In genomic region chr15:97970299-97970698, GRCm38 (mm10) we compare ENCODE assay signal across 8 mouse cellular contexts. TPM values are rescaled to one million over a fixed set of nuclear protein-coding genes. Genes with fewer than 3 reads are reported as not detected.
DNase-seq lines count a peak whose midpoint lies in the region; ATAC-seq lines count a peak whose summit lies in the region.

No protein-coding gene starts in this region.

- H3K4me3 ChIP-seq in liver, embryonic 12.5 days, result no peak overlapping the region
- H3K4me3 ChIP-seq in heart, embryonic 10.5 days, result no peak overlapping the region

- no peak overlapping the region for H3K4me2 ChIP-seq in liver, embryonic 12.5 days

- no peak for ATAC-seq in liver, embryonic 12.5 days

- no peaks in the 10 kb centered on the region for H3K36me3 ChIP-seq in liver, embryonic 12.5 days
- no peaks in the 10 kb centered on the region for H3K36me3 ChIP-seq in heart, embryonic 10.5 days

- peaks cover 12% of the 10 kb centered on the region; the same call in 1 of the 2 replicates for H3K27me3 ChIP-seq in liver, embryonic 12.5 days (replicated peaks)
- H3K27me3 ChIP-seq in heart, embryonic 10.5 days (ENCODE audit: insufficient read depth, poor library complexity, severe bottlenecking), result peaks cover 1% of the 10 kb centered on the region; the same call in 1 of the 2 replicates

- no peak overlapping the region for H3K27ac ChIP-seq in liver, embryonic 12.5 days
- H3K27ac ChIP-seq in heart, embryonic 10.5 days, result no peak overlapping the region

- no peaks in the 10 kb centered on the region for H3K9me3 ChIP-seq in liver, embryonic 12.5 days (replicated peaks)
- H3K9me3 ChIP-seq in heart, embryonic 10.5 days, result no peaks in the 10 kb centered on the region

- peaks cover 3% of the 10 kb centered on the region; the same call in 1 of the 2 replicates for H3K4me1 ChIP-seq in liver, embryonic 12.5 days
- H3K4me1 ChIP-seq in heart, embryonic 10.5 days, result peaks cover 33% of the 10 kb centered on the region

- 42% methylated on average over 6 of the region's 6 CpGs for WGBS in liver, embryonic 12.5 days (ENCODE audit: insufficient replicate concordance)
- 39% methylated on average over 6 of the region's 6 CpGs for WGBS in heart, embryonic 10.5 days

- no peak overlapping the region for H3K9ac ChIP-seq in liver, embryonic 12.5 days

- DNase-seq in adrenal gland, postnatal 36 days, result peak; percentile 20 to 52
- no peak for DNase-seq in adrenal gland, postnatal 4 days (ENCODE audit: low spot score in 2 of 2)
- DNase-seq in liver, result peak; percentile 24
- peak; percentile 25 to 65 for DNase-seq in cerebellum, postnatal 25 days
- peak; percentile 36 for DNase-seq in lung, postnatal 10 days
- no peak for DNase-seq in heart, embryonic 10.5 days (ENCODE audit: low spot score)
- no peak for DNase-seq in frontal cortex, postnatal 14 days (ENCODE audit: low spot score in 2 of 2)

RNA-seq across cellular contexts. Expression of gene Tmem106c, which starts 6.3 kb away (rescaled TPM):
- 10 to 100 TPM; 50.6 to 61.7 TPM for total RNA-seq in adrenal gland, postnatal 36 days (2021)
- total RNA-seq in adrenal gland, postnatal 4 days (2021), result 10 to 100 TPM; 69.8 to 70.7 TPM
- polyA plus RNA-seq in liver, embryonic 12.5 days (2016; fragmentation: Nextera tagmentation; extraction: Ambion mirVana), result 15.6 and 18.1 TPM in 2 replicates
- 32.0 and 33.5 TPM in 2 replicates for polyA plus RNA-seq in heart, embryonic 10.5 days (2016; fragmentation: Nextera tagmentation; extraction: Ambion mirVana)

RNA-seq across cellular contexts. Expression of gene Col2a1, which starts 34.2 kb away (rescaled TPM):
- not detected for total RNA-seq in adrenal gland, postnatal 36 days (2021)
- 1 to 10 TPM; 3.8 TPM for total RNA-seq in adrenal gland, postnatal 4 days (2021)
- polyA plus RNA-seq in liver, embryonic 12.5 days (2016; fragmentation: Nextera tagmentation; extraction: Ambion mirVana), result 1.1 and 1.3 TPM in 2 replicates
- polyA plus RNA-seq in heart, embryonic 10.5 days (2016; fragmentation: Nextera tagmentation; extraction: Ambion mirVana), result 131 and 160 TPM in 2 replicates

RNA-seq across cellular contexts. Expression of gene Vdr, which starts 59.9 kb away (rescaled TPM):
- total RNA-seq in adrenal gland, postnatal 36 days (2021), result 10 to 100 TPM in 1 of 2 experiments, 1 to 10 TPM in 1; 6.4 to 33.3 TPM
- 10 to 100 TPM in 1 of 2 experiments, 1 to 10 TPM in 1; 3.8 to 13.3 TPM for total RNA-seq in adrenal gland, postnatal 4 days (2021)
- polyA plus RNA-seq in liver, embryonic 12.5 days (2016; fragmentation: Nextera tagmentation; extraction: Ambion mirVana), result 0.46 and 0.66 TPM in 2 replicates
- polyA plus RNA-seq in heart, embryonic 10.5 days (2016; fragmentation: Nextera tagmentation; extraction: Ambion mirVana), result 0.75 and 0.77 TPM in 2 replicates

Comparison
In these comparisons a context has a peak if more than half of its experiments do, and no peak if none do; other contexts are left out.
1. DNase-seq: peak in adrenal gland, postnatal 36 days (2 of 2), liver (single experiment), cerebellum, postnatal 25 days (2 of 2) and lung, postnatal 10 days (single experiment); none in adrenal gland, postnatal 4 days (0 of 2), heart, embryonic 10.5 days (single experiment) and frontal cortex, postnatal 14 days (0 of 2).
2. RNA of gene Col2a1, which starts 34.2 kb away (total RNA-seq): 3.8 TPM in adrenal gland, postnatal 4 days; not detected in adrenal gland, postnatal 36 days; every median in the first group is over 4 times any median in the second.